Mouse (Mus musculus): ENCODE data around the gene Naa80.
A peak's percentile ranks its signal among the peaks of the same experiment; 100 is the strongest.

Gene Naa80

GRCm38 (mm10) chr9:107578587-107578986 is at the start of gene Naa80:
Gene Naa80 (plus strand): TSS chr9:107578887.
- DNase-seq (ENCODE audit: low spot score), result no peak

DNA sequence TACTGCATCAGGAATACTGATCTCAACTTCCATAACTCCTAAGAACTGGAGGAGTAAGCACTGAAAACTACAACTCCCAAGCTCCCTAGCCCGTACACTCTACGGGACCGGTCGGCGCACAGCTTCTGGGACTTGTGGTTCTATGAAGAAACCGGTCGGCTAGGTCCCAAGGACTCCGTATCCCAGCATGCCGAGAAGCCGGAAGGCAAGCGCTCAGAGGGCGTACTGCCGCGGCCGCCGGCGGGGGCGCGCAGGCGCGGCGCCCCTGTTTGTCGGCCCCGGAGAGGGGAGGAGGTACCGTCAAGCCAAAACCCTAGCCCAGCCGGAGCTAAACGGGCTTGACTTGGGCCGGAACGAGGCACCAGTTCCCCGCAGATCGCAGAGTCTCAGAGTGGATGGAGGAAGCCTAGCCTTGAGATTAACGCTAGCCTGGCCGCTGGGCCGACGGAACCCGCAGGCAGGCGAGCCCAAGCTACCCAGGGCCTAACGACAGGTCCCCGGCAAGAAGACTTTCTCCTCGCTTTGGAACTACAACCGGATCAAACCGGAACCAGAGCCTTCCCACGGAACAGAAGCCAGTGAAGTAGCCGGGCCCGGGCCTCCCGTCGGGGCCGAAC is 44.8 kb upstream of the Naa80 start, which contains the start of gene Tmem115:
TSS of gene Tmem115 (plus strand) at position 155 of the 617 bp plus-strand sequence.
- peak; percentile 95 for DNase-seq (ENCODE audit: low spot score)

DNA sequence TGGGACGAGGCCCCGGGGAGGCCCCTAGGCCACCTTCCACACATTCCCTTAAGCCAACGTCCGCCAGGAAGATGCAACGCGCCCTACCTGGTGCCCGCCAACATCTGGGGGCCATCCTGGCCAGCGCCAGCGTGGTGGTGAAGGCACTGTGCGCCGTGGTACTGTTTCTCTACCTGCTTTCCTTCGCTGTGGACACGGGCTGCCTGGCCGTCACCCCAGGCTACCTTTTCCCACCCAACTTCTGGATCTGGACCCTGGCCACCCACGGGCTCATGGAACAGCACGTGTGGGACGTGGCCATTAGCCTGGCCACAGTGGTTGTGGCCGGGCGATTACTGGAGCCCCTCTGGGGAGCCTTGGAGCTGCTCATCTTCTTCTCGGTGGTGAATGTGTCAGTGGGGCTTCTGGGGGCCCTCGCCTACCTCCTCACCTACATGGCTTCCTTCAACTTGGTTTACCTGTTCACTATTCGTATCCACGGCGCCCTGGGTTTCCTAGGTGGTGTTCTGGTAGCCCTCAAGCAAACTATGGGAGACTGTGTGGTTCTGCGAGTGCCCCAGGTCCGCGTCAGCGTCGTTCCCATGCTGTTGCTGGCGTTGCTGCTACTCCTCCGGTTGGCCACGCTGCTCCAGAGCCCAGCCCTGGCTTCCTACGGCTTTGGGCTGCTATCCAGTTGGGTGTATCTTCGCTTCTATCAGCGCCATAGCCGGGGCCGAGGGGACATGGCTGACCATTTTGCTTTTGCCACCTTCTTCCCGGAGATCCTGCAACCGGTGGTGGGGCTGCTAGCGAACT is 44.1 kb upstream of the Naa80 start:
- no peak for DNase-seq (ENCODE audit: low spot score)

- no peak for DNase-seq (ENCODE audit: low spot score)
These were observed 40.5 kb upstream of the Naa80 start for GRCm38 (mm10) chr9:107538231-107538630.

DNA sequence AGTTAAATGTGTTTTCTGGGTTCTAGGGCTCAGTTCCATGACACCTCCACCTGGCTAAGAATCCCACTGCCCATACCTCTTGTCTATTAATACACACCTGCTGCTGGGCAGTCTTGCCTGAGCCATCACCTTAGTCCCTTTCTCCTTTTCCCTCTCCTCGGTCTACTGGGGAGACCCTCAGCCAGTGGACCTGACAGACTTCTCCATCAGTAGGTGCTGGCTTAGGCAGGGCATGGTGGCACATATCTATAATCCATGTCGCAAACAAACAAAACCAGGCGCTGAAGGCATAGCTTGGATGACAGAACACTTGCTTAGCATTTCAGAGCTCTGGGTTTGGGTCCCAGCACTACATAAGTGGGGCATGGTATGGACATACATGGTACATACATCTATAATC is 40.0 kb upstream of the Naa80 start:
- DNase-seq (ENCODE audit: low spot score), result no peak

DNA sequence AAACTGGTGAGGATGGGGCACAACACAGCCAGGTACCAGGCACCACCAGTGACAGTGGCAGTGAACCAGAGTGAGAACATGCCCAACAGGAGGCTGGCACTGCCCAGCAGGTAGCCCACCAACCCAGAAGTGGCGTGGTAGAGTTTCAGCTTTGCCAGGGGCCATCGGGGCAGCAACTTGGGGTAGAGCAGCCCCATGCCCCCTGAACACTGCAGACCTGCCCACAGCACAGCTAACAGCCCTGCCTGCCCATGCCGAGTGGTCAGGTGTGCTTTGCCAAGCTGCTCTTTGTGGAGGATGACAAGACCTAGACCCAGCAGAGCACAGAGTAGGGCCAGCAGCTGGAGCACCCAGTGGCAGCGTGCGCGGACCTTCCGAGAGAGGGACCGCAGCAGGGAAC is 38.7 kb upstream of the Naa80 start:
- DNase-seq (ENCODE audit: low spot score), result no peak

- DNase-seq (ENCODE audit: low spot score), result no peak
These were observed 38.3 kb upstream of the Naa80 start for GRCm38 (mm10) chr9:107540420-107540819.

DNA sequence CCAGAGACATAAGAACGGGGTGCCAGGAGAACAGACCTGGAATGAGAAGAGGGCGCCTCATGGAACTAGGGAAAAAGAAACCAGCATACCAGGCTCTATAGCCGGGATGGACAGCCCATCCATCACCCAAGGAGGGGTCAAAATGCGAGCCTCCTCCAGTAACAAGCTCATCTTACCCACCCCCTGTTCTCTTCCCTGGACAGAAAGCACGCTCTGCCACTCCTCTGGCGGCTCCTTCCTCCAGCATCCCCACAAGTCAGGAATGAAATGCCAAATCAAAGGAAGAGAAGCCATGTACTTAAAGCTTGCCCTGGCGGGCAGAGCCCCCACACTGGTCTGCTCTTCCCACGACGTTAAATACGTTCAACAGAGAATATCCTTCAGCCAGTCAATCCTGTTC is 37.7 kb upstream of the Naa80 start:
- DNase-seq (ENCODE audit: low spot score), result no peak

GRCm38 (mm10) chr9:107541474-107542351 is 37.0 kb upstream of the Naa80 start, which contains the start of the genes Cyb561d2 and Nprl2:
Gene Cyb561d2 (minus strand): TSS chr9:107542193.
Gene Nprl2 (plus strand): TSS chr9:107542226.
- DNase-seq (ENCODE audit: low spot score), result peak; percentile 94

DNA sequence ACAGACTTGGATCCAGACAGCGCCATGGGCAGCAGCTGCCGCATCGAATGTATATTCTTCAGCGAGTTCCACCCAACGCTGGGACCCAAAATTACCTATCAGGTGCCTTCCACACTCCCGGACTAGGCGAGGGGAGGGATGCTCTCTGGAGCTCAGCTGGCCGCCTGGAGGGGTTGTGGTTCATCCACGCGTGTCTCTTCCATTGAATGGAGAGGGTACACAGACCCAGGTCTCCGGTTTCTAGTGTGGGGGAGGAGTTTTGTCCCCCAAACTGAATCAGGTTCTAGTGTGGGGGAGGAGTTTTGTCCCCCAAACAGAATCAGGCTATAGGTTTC is 36.4 kb upstream of the Naa80 start:
- no peak for DNase-seq (ENCODE audit: low spot score)

GRCm38 (mm10) chr9:107542721-107543120 is 36.0 kb upstream of the Naa80 start:
- DNase-seq (ENCODE audit: low spot score), result no peak

DNA sequence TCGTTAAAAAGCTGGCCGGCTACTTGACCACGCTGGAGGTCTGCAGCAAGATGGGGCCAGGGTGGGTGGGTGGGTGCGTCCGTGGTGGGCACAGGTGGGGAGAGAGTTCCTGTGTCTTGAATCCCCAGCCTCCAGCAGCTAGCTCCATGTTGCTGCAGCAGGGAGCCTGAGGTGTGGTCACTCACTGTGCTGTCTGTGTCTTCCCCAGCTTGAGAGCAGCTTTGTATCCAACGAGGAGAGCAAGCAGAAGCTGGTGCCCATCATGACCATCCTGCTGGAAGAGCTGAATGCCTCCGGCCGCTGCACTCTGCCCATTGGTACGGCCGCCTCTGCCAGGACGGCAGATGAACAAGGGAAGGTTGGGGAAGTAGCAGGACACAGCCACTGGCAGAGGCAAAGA is 35.4 kb upstream of the Naa80 start:
- no peak for DNase-seq (ENCODE audit: low spot score)

- DNase-seq (ENCODE audit: low spot score), result no peak
These were observed 34.4 kb upstream of the Naa80 start for GRCm38 (mm10) chr9:107544196-107544700.

- no peak for DNase-seq (ENCODE audit: low spot score)
These were observed 34.0 kb upstream of the Naa80 start for GRCm38 (mm10) chr9:107544729-107545128.

- DNase-seq (ENCODE audit: low spot score), result no peak
These were observed 33.5 kb upstream of the Naa80 start for GRCm38 (mm10) chr9:107545199-107545598.

DNA sequence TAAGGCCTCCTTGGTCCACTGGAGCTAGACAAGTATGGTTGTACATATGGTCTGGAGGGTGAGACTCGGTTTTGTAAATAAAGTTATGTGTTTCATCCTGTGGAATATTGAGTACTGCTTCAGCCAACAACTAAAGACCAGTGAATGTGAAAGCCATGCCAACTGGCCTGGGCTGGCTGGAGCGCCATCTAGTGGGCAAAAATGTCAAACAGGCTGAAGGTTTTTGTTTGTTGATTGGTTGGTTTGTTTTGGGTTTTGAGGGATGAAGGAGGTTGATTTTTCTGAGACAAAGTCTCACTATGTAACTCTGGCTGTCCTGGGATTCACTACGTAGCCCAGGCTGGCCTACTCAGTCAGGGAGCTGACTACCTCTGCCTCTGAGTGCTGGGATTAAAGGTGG is 33.1 kb upstream of the Naa80 start:
- DNase-seq (ENCODE audit: low spot score), result peak; percentile 78

GRCm38 (mm10) chr9:107547026-107547425 is 31.7 kb upstream of the Naa80 start, which contains the start of gene Zmynd10:
Gene Zmynd10 (plus strand): TSS chr9:107547298.
- DNase-seq (ENCODE audit: low spot score), result peak; percentile 88

DNA sequence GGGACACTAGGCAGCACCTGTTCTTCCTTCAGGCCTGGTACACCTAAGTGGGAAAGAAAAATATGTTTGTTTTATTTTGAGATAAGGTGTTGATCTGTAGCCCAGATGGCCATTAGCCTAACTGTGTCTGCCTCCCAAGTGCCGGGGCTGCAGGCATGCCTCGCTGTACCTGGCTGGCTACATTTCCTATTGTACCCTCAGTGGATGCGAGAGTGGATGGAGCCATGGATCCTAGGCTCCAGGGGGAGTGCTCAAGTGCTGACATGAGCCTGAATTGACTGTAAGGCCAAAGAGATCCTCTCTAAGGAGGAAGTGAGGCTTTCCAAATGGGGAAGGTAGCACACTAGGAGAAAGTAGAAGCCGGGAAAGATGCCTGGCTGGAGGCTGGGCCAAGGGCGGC is 30.7 kb upstream of the Naa80 start:
- DNase-seq (ENCODE audit: low spot score), result no peak

DNA sequence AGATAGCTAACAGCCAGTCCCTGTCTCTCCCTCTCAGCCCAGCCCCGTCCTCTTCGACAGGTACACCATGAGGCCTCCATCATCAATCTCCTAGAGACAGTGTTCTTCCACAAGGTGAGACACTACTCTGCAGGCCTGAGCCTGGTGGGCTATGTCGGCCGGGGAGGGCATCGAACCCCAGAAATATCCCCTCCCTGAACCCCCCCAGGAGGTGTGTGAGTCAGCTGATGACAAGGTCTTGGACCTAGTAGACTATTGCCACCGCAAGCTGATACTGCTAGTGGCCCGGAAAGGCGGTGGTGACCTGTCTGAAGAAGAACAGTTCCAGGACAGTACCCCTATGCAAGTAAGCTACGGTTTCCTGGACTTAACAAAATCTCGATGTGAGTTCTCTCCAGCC is 29.9 kb upstream of the Naa80 start:
- no peak for DNase-seq (ENCODE audit: low spot score)

GRCm38 (mm10) chr9:107549297-107550074 is 29.2 kb upstream of the Naa80 start:
- DNase-seq (ENCODE audit: low spot score), result no peak

DNA sequence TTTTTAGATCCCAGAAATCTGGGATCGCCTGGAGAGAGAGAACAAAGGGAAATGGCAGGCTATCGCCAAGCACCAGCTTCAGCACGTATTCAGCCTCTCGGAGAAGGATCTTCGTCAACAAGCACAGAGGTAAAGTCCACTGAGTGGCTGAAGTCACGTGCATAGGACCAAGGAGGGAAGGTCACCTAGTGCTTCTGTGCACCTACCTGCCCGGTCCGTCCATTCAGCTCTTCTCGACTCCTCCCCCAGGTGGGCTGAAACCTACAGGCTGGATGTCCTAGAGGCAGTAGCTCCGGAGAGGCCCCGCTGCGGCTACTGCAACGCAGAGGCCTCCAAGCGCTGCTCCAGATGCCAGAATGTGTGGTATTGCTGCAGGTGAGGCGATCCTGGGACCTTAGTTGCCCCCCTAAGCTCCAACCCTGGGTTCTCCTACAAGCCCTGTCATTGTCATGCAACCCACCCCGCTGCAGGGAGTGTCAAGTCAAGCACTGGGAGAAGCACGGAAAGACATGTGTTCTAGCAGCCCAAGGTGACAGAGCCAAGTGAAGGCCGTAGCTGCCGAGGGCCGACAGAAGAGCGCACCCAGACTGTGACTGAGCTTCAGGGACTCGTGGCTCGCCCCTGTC is 28.1 kb upstream of the Naa80 start:
- DNase-seq (ENCODE audit: low spot score), result no peak
